Mouse (Mus musculus) heart, adult 2 months (tissue): ENCODE measurements around the gene Psmc3ip. TPM values are rescaled to one million over a fixed set of nuclear protein-coding genes. Genes with fewer than 3 reads are reported as not detected.

ENCODE experiments used
- DNase-seq, 2 experiments: peaks; one replicate each; pipeline ENCODE4 v3.0.0; 2021
- H3K27ac ChIP-seq: fragments of 200-600 bp; 2 replicates; pipeline ENCODE4 v1.8.1; 2022
- H3K27me3 ChIP-seq: fragments of 200-500 bp; 2 replicates; pipeline ENCODE4 v1.6.1; 2012; ENCODE audit warnings: mild to moderate bottlenecking, low read length, inconsistent platforms, mixed read lengths; ENCODE audit not compliant: control insufficient read depth, insufficient read depth
- H3K36me3 ChIP-seq: fragments of 200-500 bp; 2 replicates; pipeline ENCODE4 v1.6.1; 2012; ENCODE audit warnings: low read length, inconsistent platforms; ENCODE audit not compliant: control insufficient read depth, insufficient read depth
- H3K4me1 ChIP-seq: fragments of 200-500 bp; 2 replicates; pipeline ENCODE4 v1.6.1; 2011; ENCODE audit warnings: low read length; ENCODE audit not compliant: control insufficient read depth, insufficient read depth
- H3K4me3 ChIP-seq: fragments of 200-600 bp; 2 replicates; pipeline ENCODE4 v1.8.1; 2022
- H3K79me2 ChIP-seq: fragments of 200-500 bp; replicated peaks from 2 replicates; pipeline ENCODE4 v1.6.1; 2012; ENCODE audit warnings: mild to moderate bottlenecking, inconsistent platforms, low read length, moderate library complexity, mixed read lengths; ENCODE audit not compliant: control insufficient read depth, insufficient read depth
- H3K9ac ChIP-seq: fragments of 200-500 bp; 2 replicates; pipeline ENCODE4 v1.6.1; 2012; ENCODE audit warnings: low read depth, mild to moderate bottlenecking, control low read depth, inconsistent platforms, low read length, mixed read lengths
- CTCF ChIP-seq: fragments of 200-600 bp; IDR thresholded peaks from 2 replicates; pipeline ENCODE4 v1.8.1; 2022; ENCODE audit warnings: antibody characterized with exemption, mild to moderate bottlenecking, moderate library complexity
- EP300 ChIP-seq: fragments of 200-500 bp; IDR thresholded peaks from 2 replicates; pipeline ENCODE4 v1.6.1; 2011; ENCODE audit warnings: low read depth, low read length, control low read depth; ENCODE audit not compliant: insufficient read depth
- POLR2A ChIP-seq: fragments of 200-500 bp; IDR thresholded peaks from 2 replicates; pipeline ENCODE4 v1.6.1; 2011; ENCODE audit warnings: mild to moderate bottlenecking, low read depth, low read length, control low read depth; ENCODE audit not compliant: insufficient read depth
- WGBS: fragments of 180-500 bp; shearing (Covaris S2); methylation state at CpG from one replicate; pipeline ENCODE4 v1.1.7; 2018; 5-methylcytosine and 5-hydroxymethylcytosine counted together
- intact Hi-C: fragments of 180-260 bp; cut with DNase I; formaldehyde crosslinking; loops from one replicate; pipeline ENCODE4 v1.15.1; 2025
- polyA plus RNA-seq: library from polyadenylated mRNA; depleted of rRNA; stranded (reverse); fragments of >200 nt; gene quantifications from 2 replicates; pipeline ENCODE4 v1.2.3, GENCODE M21; 2012
- total RNA-seq, 2 experiments: library from RNA; stranded (reverse); gene quantifications; 2 replicates each; pipeline ENCODE4 v1.2.3; 2021

Psmc3ip gene
- total and polyA plus RNA-seq, 3 experiments = 1.1 to 2.7 (median 1.6) TPM

DNA sequence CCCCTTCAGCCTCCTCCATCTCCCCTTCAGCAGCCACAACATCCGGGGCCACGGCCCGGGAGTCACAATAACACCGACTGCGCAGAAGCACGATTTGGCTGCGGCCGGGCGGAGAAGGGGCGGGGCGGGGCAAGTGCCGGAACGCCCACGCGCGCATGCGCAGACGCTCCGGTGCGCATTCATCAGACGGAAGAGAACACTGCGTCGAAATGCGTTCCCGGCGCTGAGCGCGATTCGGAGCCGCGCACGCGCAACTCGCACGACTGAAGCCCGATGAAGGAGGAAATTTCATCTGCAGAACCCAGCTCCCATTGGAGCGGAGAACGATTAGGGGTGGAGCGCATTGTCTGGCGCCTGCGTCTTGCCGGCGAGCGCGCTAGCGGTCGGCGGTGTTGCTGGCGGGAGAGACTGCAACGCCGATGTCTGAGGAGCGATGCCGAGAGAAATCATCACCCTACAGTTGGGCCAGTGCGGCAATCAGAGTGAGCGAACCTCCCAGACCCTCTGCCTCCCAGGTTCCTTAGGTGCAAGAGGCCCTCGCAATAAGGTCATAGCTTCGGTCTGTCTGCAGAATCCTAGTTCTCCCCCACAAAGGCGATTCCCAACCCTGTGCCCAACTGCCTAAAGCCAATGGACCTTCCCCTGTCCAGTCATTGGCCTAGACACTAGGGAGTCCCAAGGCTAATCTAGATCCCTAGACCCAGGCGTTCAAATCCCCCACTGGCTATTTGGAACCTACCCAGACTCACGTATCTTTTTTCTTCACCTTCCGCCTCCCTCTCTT lies 24.7 kb upstream of the Psmc3ip start, which contains the start of the genes Retreg3 and Tubg1:
Gene Retreg3, minus strand, starts transcription at position 133 of the 784 bp plus-strand sequence.
Gene Tubg1, plus strand, starts transcription at position 178 of the 784 bp plus-strand sequence.
- TF ChIP-seq CTCF (0 out of 2 replicates have a peak, but pooled peaks have one; percentile 0), EP300 (no peak; the same call in 1 of the 2 replicates), POLR2A (peak; percentile 94)

DNA sequence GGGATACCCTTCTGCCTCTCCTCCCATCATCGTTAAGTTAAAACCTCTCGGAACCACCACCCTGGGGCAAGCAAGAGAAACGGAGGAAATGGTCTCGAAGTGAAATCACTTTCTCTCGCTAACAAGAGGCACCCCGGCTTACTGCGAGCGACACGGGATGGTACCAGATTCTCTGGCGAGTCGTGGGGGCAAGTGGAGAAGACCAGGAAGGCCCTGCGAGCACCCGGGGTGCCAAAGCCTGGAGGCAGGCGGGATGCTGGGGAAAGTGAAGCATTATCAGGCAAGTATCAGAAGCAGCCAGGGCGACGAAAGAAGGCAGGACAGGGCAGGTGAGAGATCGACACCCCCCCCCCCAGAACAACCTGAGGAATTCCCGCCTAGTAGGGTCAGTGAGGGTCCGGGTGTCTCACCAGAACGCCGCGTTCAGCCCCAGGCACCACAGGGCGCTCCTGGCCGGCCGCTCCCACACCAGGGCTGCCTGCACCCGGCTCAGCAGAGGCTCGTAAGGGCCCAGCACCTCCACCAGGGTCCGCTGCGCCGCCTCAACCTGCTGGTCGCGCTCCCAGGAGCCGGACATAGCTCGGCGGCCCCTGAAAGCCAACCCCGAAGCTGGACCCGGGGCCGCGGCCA lies 24.0 kb upstream of the Psmc3ip start:
- DNase-seq = no peak

More for the DNA sequence above, 24.7 kb upstream of the Psmc3ip start, which contains the start of the genes Retreg3 and Tubg1:
- intact Hi-C loops = loop anchor here (2.0 kb wide), 3 partner anchors 23 to 55 kb away; partner anchors contain the start of genes Ccr10 and Mlx
- under 1% methylated on average over 61 of the region's 61 CpGs for WGBS
- peaks cover 7% of the 10 kb centered on the region for H3K4me1 ChIP-seq
- peak; percentile 99 for DNase-seq
- peaks cover 15% of the 10 kb centered on the region for H3K36me3 ChIP-seq
- peak within 1 kb of the TSS; percentile 91 for H3K9ac ChIP-seq
- peaks cover 4% of the 10 kb centered on the region; the same call in 1 of the 2 replicates for H3K79me2 ChIP-seq
- no peaks in the 10 kb centered on the region for H3K27me3 ChIP-seq
- peak within 1 kb of the TSS; percentile 72 for H3K4me3 ChIP-seq
- H3K27ac ChIP-seq = peak within 1 kb of the TSS; percentile 98

DNA sequence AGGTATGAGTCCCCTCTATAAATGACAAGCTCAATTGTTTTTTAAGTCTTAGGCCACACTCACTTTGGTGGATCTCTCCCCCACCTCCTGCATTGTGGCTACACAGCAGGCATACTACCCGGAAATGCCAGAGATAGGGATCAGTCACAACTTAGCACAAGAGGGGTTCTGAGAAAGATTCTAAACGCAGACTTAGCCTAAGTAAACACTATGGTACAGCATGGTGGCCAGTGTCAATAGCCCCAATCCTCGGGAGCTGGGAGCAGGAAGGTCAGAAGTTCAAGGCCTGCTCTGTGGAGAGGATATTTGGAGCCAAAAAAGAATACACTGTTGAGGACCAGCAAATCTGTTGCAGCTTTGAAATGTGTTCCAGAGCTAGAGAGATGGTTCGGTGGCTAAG lies 22.9 kb upstream of the Psmc3ip start:
- Histone ChIP-seq H3K36me3 (peaks cover 17% of the 10 kb centered on the region), H3K4me3 (peak overlapping the region; percentile 66; the same call in 1 of the 2 replicates), H3K27me3 (no peaks in the 10 kb centered on the region), H3K4me1 (peaks cover 7% of the 10 kb centered on the region), H3K27ac (no peak overlapping the region; the same call in 1 of the 2 replicates), H3K79me2 (peaks cover 6% of the 10 kb centered on the region; the same call in 1 of the 2 replicates), H3K9ac (0 out of 2 replicates have a peak overlapping the region, but pooled peaks have one; percentile 36)
- no peak for TF ChIP-seq EP300
- no peak for TF ChIP-seq CTCF
- no peak for TF ChIP-seq POLR2A
- intact Hi-C loops = loop anchor here (2.0 kb wide), 2 partner anchors 31 to 57 kb away; partner anchors contain the start of genes Ccr10 and Mlx
- WGBS = 8% methylated on average over 4 of the region's 4 CpGs
- DNase-seq = no peak

More for the DNA sequence above, 24.0 kb upstream of the Psmc3ip start:
- H3K79me2 ChIP-seq = peaks cover 4% of the 10 kb centered on the region; the same call in 1 of the 2 replicates
- no peaks in the 10 kb centered on the region for H3K27me3 ChIP-seq
- H3K9ac ChIP-seq = peak overlapping the region; percentile 91
- peak overlapping the region; percentile 98 for H3K27ac ChIP-seq
- intact Hi-C loops = loop anchor here (2.0 kb wide), 2 partner anchors 32 to 56 kb away; partner anchors contain the start of genes Ccr10 and Mlx
- H3K4me3 ChIP-seq = peak overlapping the region; percentile 66
- H3K4me1 ChIP-seq = peaks cover 7% of the 10 kb centered on the region
- under 1% methylated on average over 38 of the region's 39 CpGs for WGBS
- TF ChIP-seq POLR2A = no peak
- peak; percentile 51 for TF ChIP-seq CTCF
- H3K36me3 ChIP-seq = peaks cover 15% of the 10 kb centered on the region

DNA sequence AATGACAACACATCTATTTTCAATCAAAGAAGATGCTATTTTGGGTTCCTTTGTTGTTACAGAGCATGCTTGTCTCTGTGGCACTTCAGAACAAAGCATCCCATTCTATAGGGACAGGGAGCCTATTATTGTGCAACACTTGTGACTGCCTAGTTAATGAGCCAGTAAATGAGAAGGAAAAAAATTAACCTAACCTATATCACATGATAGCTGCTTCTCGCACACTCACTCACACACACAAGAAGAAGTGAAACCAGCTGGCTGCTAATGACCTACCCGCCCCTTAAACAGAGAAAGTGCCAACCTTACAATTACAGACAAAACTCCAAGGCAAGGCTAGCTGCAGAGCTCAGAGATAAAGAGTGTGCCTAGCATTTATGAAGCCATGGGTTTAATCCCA lies 20.3 kb upstream of the Psmc3ip start:
- no peak for TF ChIP-seq POLR2A
- no peak for TF ChIP-seq CTCF
- no peak for TF ChIP-seq EP300
- peaks cover 17% of the 10 kb centered on the region for H3K36me3 ChIP-seq
- 59% methylated on average over 2 of the region's 2 CpGs for WGBS
- H3K79me2 ChIP-seq = peaks cover 11% of the 10 kb centered on the region
- no peaks in the 10 kb centered on the region for H3K27me3 ChIP-seq
- peaks cover 5% of the 10 kb centered on the region for H3K4me1 ChIP-seq
- no peak overlapping the region for H3K4me3 ChIP-seq
- H3K9ac ChIP-seq = no peak overlapping the region
- H3K27ac ChIP-seq = no peak overlapping the region; the same call in 1 of the 2 replicates
- intact Hi-C loops = no loop called here
- DNase-seq = no peak

DNA sequence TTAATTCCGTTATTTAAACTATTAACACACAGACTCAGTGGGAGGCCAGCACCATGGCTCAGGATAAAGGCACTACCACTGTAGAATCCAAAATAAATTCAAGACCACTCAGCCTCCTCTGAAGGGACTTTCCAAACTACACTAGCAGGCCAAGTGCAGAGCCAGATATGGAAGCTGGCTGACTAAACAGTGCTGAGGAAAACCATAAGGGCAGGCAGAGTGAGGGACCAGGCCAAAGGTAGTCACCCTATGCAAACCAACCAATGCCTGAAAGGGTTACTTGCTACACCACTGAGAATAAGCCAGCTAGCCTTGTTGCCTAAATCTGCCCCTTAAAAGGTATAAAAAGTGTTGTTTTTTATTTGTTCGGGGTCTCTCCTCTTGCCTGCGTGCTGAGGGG lies 16.9 kb upstream of the Psmc3ip start:
- peaks cover 12% of the 10 kb centered on the region for H3K36me3 ChIP-seq
- no peak overlapping the region for H3K9ac ChIP-seq
- no peaks in the 10 kb centered on the region for H3K27me3 ChIP-seq
- TF ChIP-seq EP300 (no peak), POLR2A (no peak), CTCF (no peak)
- H3K4me1 ChIP-seq = peaks cover 3% of the 10 kb centered on the region
- H3K27ac ChIP-seq = no peak overlapping the region
- intact Hi-C loops = no loop called here
- 85% methylated on average over 3 of the region's 3 CpGs for WGBS
- H3K4me3 ChIP-seq = no peak overlapping the region
- no peak for DNase-seq
- peaks cover 11% of the 10 kb centered on the region for H3K79me2 ChIP-seq
